Mouse (Mus musculus) liver, adult 2 months (tissue): ENCODE measurements at regions not wholly inside any gene's neighbourhood (a gene's known extent, or its start where the extent isn't known, plus 50 kb on each side); places are given as distances from the start of the nearest gene placed in this dataset.

Source experiments
- DNase-seq: peaks from one replicate; pipeline ENCODE4 v3.0.0-alpha.2; 2011; ENCODE audit warnings: low read depth, low spot score; ENCODE audit errors: extremely low read depth
- H3K27ac ChIP-seq: fragments of 200-500 bp; replicated peaks from 2 replicates; pipeline ENCODE4 v1.5.1; 2012; ENCODE audit warnings: low read depth, mild to moderate bottlenecking, control low read depth, inconsistent platforms, low read length; ENCODE audit not compliant: insufficient read depth
- H3K27me3 ChIP-seq: fragments of 200-500 bp; 2 replicates; pipeline ENCODE4 v1.6.1; 2012; ENCODE audit warnings: mild to moderate bottlenecking, moderate library complexity, low read length, inconsistent platforms; ENCODE audit not compliant: control insufficient read depth, insufficient read depth
- H3K36me3 ChIP-seq: fragments of 200-500 bp; 2 replicates; pipeline ENCODE4 v1.6.1; 2012; ENCODE audit warnings: low read length, inconsistent platforms; ENCODE audit not compliant: control insufficient read depth, insufficient read depth
- H3K4me1 ChIP-seq: fragments of 200-500 bp; 2 replicates; pipeline ENCODE4 v1.6.1; 2011; ENCODE audit warnings: low read length; ENCODE audit not compliant: control insufficient read depth, insufficient read depth
- H3K4me3 ChIP-seq: fragments of 200-500 bp; 2 replicates; pipeline ENCODE4 v1.5.1; 2011; ENCODE audit warnings: low read depth, mild to moderate bottlenecking, control low read depth, low read length, moderate library complexity; ENCODE audit not compliant: insufficient read depth
- H3K79me2 ChIP-seq: fragments of 200-500 bp; 2 replicates; pipeline ENCODE4 v1.6.1; 2012; ENCODE audit warnings: inconsistent platforms, mild to moderate bottlenecking, low read length, moderate library complexity; ENCODE audit not compliant: control insufficient read depth, insufficient read depth
- H3K9ac ChIP-seq: fragments of 200-500 bp; 2 replicates; pipeline ENCODE4 v1.6.1; 2012; ENCODE audit warnings: low read depth, mild to moderate bottlenecking, control low read depth, inconsistent platforms, low read length
- CTCF ChIP-seq: fragments of 200-500 bp; IDR thresholded peaks from 2 replicates; pipeline ENCODE4 v1.5.1; 2011; ENCODE audit warnings: low read depth, low read length, control low read depth
- POLR2A ChIP-seq: fragments of 200-500 bp; IDR thresholded peaks from 2 replicates; pipeline ENCODE4 v1.6.1; 2011; ENCODE audit warnings: low read length, control low read depth; ENCODE audit not compliant: insufficient read depth; ENCODE audit errors: extremely low read depth
- whole genome bisulfite sequencing: fragments of 180-500 bp; shearing (Covaris S2); methylation state at CpG from one replicate; pipeline ENCODE4 v1.1.7; 2018; 5-methylcytosine and 5-hydroxymethylcytosine counted together

DNA sequence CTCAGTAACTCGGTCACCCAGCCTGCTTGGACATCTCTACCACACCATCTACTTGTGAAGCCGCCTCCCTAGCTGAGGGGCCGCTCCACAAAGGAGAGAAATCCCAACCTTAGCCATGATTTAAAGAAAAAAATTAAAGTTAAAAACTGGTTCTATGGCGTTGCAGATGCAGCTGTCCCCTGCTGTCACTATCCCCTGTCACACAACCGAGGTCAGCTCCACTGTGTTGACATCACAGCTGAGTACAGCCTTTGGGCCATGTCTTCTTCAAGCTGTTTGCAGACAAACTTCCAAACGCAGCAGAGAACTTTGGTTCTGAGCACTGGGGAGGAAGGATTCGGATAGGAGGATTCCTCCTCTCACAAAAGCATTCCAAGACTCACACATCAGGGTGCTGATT, 278.1 kb upstream of the Pabpc6 start:
- WGBS, result 79% methylated on average over 7 of the region's 7 CpGs
- TF ChIP-seq POLR2A, result no peak
- no peak for TF ChIP-seq CTCF
- Histone ChIP-seq H3K9ac (no peak overlapping the region), H3K27me3 (no peaks in the 10 kb centered on the region), H3K4me1 (no peaks in the 10 kb centered on the region), H3K27ac (no peak overlapping the region), H3K36me3 (no peaks in the 10 kb centered on the region), H3K4me3 (no peak overlapping the region), H3K79me2 (no peaks in the 10 kb centered on the region)
- no peak for DNase-seq

DNA sequence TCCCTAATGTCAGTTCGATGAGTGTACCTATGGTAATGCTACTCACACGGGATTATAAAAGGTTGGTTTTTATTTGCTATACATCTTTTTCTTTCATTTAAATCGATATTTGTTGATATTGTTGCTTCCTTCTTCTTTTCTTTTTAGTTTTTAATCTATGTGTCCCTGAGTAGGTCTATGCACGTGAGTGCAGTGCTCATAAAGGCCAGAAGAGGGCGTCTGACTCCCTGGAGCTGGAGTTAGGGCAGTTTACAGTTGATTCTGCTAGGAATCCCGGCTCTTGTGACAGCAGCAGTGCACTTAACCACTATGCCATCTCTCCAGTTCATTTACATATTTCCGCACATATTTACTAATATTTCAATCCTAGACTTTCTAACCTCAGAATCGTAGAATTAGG, 275.0 kb upstream of the Pabpc6 start:
- Histone ChIP-seq H3K27me3 (no peaks in the 10 kb centered on the region), H3K4me1 (no peaks in the 10 kb centered on the region), H3K4me3 (no peak overlapping the region), H3K36me3 (no peaks in the 10 kb centered on the region), H3K79me2 (no peaks in the 10 kb centered on the region), H3K9ac (no peak overlapping the region), H3K27ac (no peak overlapping the region)
- no peak for DNase-seq
- WGBS, result 83% methylated on average over 8 of the region's 8 CpGs
- TF ChIP-seq CTCF, result peak; percentile 28; the same call in 1 of the 2 replicates
- no peak for TF ChIP-seq POLR2A

DNA sequence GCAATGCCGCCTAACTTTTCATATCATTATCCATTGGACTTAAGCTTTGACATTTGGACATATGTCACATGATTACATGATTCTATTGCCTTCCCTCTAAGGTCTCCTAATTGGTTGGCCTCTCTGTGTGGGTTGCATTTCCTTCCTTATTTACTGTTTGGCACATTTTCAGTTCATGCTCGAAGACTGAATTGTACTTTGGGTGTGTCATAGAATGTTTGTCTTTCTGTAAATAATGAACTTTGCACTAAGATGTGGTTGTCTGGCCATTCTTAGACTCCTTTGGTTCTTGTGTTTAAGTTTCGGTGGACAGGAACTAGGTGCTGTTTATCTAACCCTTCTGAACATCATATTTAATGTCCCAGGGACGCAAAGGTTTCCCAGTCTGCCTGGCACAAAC, 272.7 kb upstream of the Pabpc6 start:
- H3K27me3 ChIP-seq, result no peaks in the 10 kb centered on the region
- no peaks in the 10 kb centered on the region for H3K4me1 ChIP-seq
- H3K27ac ChIP-seq, result no peak overlapping the region
- 80% methylated on average over 4 of the region's 4 CpGs for WGBS
- no peak overlapping the region for H3K9ac ChIP-seq
- no peaks in the 10 kb centered on the region for H3K79me2 ChIP-seq
- TF ChIP-seq CTCF, result no peak
- no peak for TF ChIP-seq POLR2A
- no peaks in the 10 kb centered on the region for H3K36me3 ChIP-seq
- no peak for DNase-seq
- H3K4me3 ChIP-seq, result no peak overlapping the region

DNA sequence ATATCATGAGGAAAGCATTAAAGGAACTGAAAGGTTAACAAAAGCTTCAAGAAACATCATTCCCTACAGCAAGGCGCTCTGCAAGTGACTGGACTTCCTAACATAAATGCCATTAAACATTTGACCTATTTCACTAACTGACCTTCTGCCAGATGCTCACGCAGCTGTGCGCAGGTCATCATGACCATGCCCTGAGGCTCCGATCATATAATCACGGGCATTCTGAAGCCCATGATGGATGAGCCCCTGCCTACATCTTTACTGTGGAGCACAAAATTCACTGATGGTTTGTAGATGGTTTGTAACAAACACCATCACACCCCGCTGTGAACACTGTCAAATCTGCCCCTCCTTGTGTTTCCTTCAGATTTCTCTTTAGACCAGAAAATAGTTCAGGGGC, 270.1 kb upstream of the Pabpc6 start:
- no peaks in the 10 kb centered on the region for H3K27me3 ChIP-seq
- H3K4me1 ChIP-seq, result no peaks in the 10 kb centered on the region
- no peak overlapping the region for H3K4me3 ChIP-seq
- H3K9ac ChIP-seq, result no peak overlapping the region
- no peak for DNase-seq
- 96% methylated on average over 6 of the region's 6 CpGs for WGBS
- H3K27ac ChIP-seq, result no peak overlapping the region
- TF ChIP-seq CTCF, result no peak
- no peak for TF ChIP-seq POLR2A
- H3K79me2 ChIP-seq, result no peaks in the 10 kb centered on the region
- H3K36me3 ChIP-seq, result no peaks in the 10 kb centered on the region

DNA sequence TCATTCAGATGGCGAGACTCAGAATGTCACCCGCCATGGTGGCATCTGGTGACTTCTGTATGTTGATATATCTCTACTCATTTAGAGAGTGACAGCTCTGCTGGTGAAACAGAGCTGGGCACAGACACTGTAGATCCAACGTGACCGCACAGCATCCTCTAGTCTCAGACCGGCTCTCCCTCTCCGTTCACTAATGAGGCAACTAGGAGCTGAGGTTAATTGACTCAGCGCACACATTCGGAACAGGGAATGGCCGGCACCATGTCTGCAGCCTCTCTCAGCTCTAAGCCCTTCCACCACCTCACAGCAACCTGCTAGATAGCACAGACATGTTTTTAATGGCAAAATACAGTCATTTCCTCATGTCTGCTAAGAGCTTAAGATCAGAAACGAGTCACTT, 268.9 kb upstream of the Pabpc6 start:
- no peaks in the 10 kb centered on the region for H3K79me2 ChIP-seq
- no peak overlapping the region for H3K9ac ChIP-seq
- H3K27ac ChIP-seq, result no peak overlapping the region
- no peak overlapping the region for H3K4me3 ChIP-seq
- H3K36me3 ChIP-seq, result no peaks in the 10 kb centered on the region
- WGBS, result 91% methylated on average over 10 of the region's 10 CpGs
- H3K4me1 ChIP-seq, result no peaks in the 10 kb centered on the region
- TF ChIP-seq CTCF (no peak), POLR2A (no peak)
- DNase-seq, result no peak
- no peaks in the 10 kb centered on the region for H3K27me3 ChIP-seq

DNA sequence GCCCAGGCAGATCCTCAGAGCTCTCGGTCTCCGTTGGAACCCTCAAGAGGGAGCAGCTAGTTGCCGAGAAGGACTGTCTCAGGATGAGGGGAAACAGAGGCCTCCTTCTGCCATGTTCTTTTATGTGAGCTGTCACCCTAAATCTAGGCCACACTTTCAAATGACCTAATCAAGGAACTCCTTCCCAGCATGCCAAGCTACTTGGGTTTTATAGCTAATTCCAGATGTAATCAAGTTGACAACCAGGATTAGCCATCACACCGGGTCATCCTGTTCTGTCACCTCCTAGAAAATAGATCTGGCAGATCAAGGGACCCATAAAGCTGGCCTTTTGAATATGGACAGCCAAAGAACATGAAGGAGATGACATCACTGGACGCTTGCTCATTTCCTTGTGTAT, 267.7 kb upstream of the Pabpc6 start:
- 97% methylated on average over 5 of the region's 5 CpGs for WGBS
- TF ChIP-seq POLR2A (no peak), CTCF (no peak)
- DNase-seq, result no peak
- Histone ChIP-seq H3K4me1 (no peaks in the 10 kb centered on the region), H3K9ac (no peak overlapping the region), H3K27me3 (no peaks in the 10 kb centered on the region), H3K79me2 (no peaks in the 10 kb centered on the region), H3K27ac (no peak overlapping the region), H3K4me3 (no peak overlapping the region), H3K36me3 (no peaks in the 10 kb centered on the region)
